12 mouse cellular contexts compared by ENCODE assay signal in genomic region chr1:126024518-126024917, GRCm38 (mm10).
DNase-seq lines count a peak whose midpoint lies in the region; ATAC-seq and TF ChIP-seq lines count a peak whose summit lies in the region.
"Had no signal": no experiment of that assay in that cellular context is flagged by ENCODE, and none has a peak within 500 bp of the region (broad histone marks: within the 10 kb centered on the region; RNA-seq: fewer than 3 reads in every experiment).

No protein-coding gene starts in this region.

- no peaks in the 10 kb centered on the region for H3K4me1 ChIP-seq in embryonic facial prominence, embryonic 14.5 days (ENCODE audit: control insufficient read depth, insufficient read depth, low read length)
- no peaks in the 10 kb centered on the region for H3K4me1 ChIP-seq in embryonic facial prominence, embryonic 10.5 days
- H3K4me1 ChIP-seq in hindbrain, postnatal 0 days (ENCODE audit: insufficient read depth, low read length) = no peaks in the 10 kb centered on the region
- H3K4me1 ChIP-seq in lung, postnatal 0 days (ENCODE audit: insufficient read depth, low read depth, low read length) = no peaks in the 10 kb centered on the region
- H3K4me1 ChIP-seq: embryonic facial prominence, embryonic 13.5 days; neural tube, embryonic 12.5 days had no signal

- 62% methylated on average over 6 of the region's 6 CpGs for WGBS in embryonic facial prominence, embryonic 14.5 days
- 89% methylated on average over 6 of the region's 6 CpGs for WGBS in embryonic facial prominence, embryonic 10.5 days
- 38% methylated on average over 6 of the region's 6 CpGs for WGBS in hindbrain, postnatal 0 days
- WGBS in lung, postnatal 0 days = 53% methylated on average over 6 of the region's 6 CpGs

- no peak overlapping the region for H3K9ac ChIP-seq in embryonic facial prominence, embryonic 14.5 days (ENCODE audit: low read depth, low read length)
- H3K9ac ChIP-seq in hindbrain, postnatal 0 days (replicated peaks; ENCODE audit: low read length) = no peak overlapping the region
- H3K9ac ChIP-seq in lung, postnatal 0 days (replicated peaks; ENCODE audit: low read depth) = no peak overlapping the region
- H3K9ac ChIP-seq: embryonic facial prominence, embryonic 13.5 days; neural tube, embryonic 12.5 days had no signal

- H3K27me3 ChIP-seq in embryonic facial prominence, embryonic 14.5 days (replicated peaks; ENCODE audit: control insufficient read depth, insufficient read depth, low read length) = no peaks in the 10 kb centered on the region
- H3K27me3 ChIP-seq in embryonic facial prominence, embryonic 10.5 days (replicated peaks; ENCODE audit: low read depth, poor library complexity, severe bottlenecking) = no peaks in the 10 kb centered on the region
- no peaks in the 10 kb centered on the region for H3K27me3 ChIP-seq in hindbrain, postnatal 0 days (ENCODE audit: insufficient read depth, low read length)
- H3K27me3 ChIP-seq in lung, postnatal 0 days (replicated peaks; ENCODE audit: insufficient read depth, low read length) = no peaks in the 10 kb centered on the region
- H3K27me3 ChIP-seq: embryonic facial prominence, embryonic 13.5 days; neural tube, embryonic 12.5 days had no signal

- peak; percentile 62 for DNase-seq in embryonic facial prominence, embryonic 14.5 days (ENCODE audit: low spot score)
- no peak for DNase-seq in embryonic facial prominence, embryonic 10.5 days (ENCODE audit: low spot score)
- peak; percentile 47 for DNase-seq in left cerebral cortex, adult 11 months (ENCODE audit: low spot score)
- DNase-seq in left cerebral cortex, adult 2 months (ENCODE audit: extremely low spot score in 1 of 2, low spot score in 2 of 2) = no peak
- peak; percentile 87 for DNase-seq in hindbrain, postnatal 0 days (ENCODE audit: low spot score)
- DNase-seq in right cerebral cortex, postnatal 10 days (ENCODE audit: low spot score in 2 of 2) = peak; percentile 70 to 84
- DNase-seq in lung, postnatal 0 days (ENCODE audit: low spot score) = no peak
- DNase-seq in urinary bladder, postnatal 10 days (ENCODE audit: low spot score) = no peak
- DNase-seq: B cell, adult 2 months had no signal

- intact Hi-C loops in left cerebral cortex, adult 2 months (cut with DNase I) = no loop called here

- H3K27ac ChIP-seq in embryonic facial prominence, embryonic 14.5 days (replicated peaks; ENCODE audit: low read depth, low read length) = no peak overlapping the region
- H3K27ac ChIP-seq in embryonic facial prominence, embryonic 10.5 days (replicated peaks) = no peak overlapping the region
- H3K27ac ChIP-seq in left cerebral cortex, adult 2 months = no peak overlapping the region
- peak overlapping the region; percentile 65; the same call in 1 of the 2 replicates for H3K27ac ChIP-seq in hindbrain, postnatal 0 days
- no peak overlapping the region for H3K27ac ChIP-seq in lung, postnatal 0 days (ENCODE audit: low read length)
- H3K27ac ChIP-seq: embryonic facial prominence, embryonic 13.5 days; macrophage; neural tube, embryonic 12.5 days had no signal

- no peak overlapping the region for H3K4me3 ChIP-seq in embryonic facial prominence, embryonic 14.5 days (ENCODE audit: low read depth, low read length)
- no peak overlapping the region for H3K4me3 ChIP-seq in embryonic facial prominence, embryonic 10.5 days
- H3K4me3 ChIP-seq in left cerebral cortex, adult 2 months = no peak overlapping the region
- no peak overlapping the region for H3K4me3 ChIP-seq in hindbrain, postnatal 0 days (ENCODE audit: low read length)
- H3K4me3 ChIP-seq in lung, postnatal 0 days (ENCODE audit: low read depth, low read length) = no peak overlapping the region
- H3K4me3 ChIP-seq: embryonic facial prominence, embryonic 13.5 days; neural tube, embryonic 12.5 days had no signal

- no peak overlapping the region for H3K4me2 ChIP-seq in embryonic facial prominence, embryonic 14.5 days (ENCODE audit: low read depth, low read length)
- H3K4me2 ChIP-seq in hindbrain, postnatal 0 days (ENCODE audit: low read depth, low read length) = no peak overlapping the region
- H3K4me2 ChIP-seq in lung, postnatal 0 days (replicated peaks; ENCODE audit: low read depth, low read length) = no peak overlapping the region
- H3K4me2 ChIP-seq: embryonic facial prominence, embryonic 13.5 days; neural tube, embryonic 12.5 days had no signal

- no peaks in the 10 kb centered on the region for H3K9me3 ChIP-seq in embryonic facial prominence, embryonic 14.5 days (ENCODE audit: control insufficient read depth, low read length)
- H3K9me3 ChIP-seq in embryonic facial prominence, embryonic 10.5 days = no peaks in the 10 kb centered on the region
- H3K9me3 ChIP-seq in hindbrain, postnatal 0 days (ENCODE audit: low read length) = no peaks in the 10 kb centered on the region
- no peaks in the 10 kb centered on the region for H3K9me3 ChIP-seq in lung, postnatal 0 days (ENCODE audit: low read length)
- H3K9me3 ChIP-seq: embryonic facial prominence, embryonic 13.5 days; neural tube, embryonic 12.5 days had no signal

- H3K36me3 ChIP-seq in embryonic facial prominence, embryonic 14.5 days (ENCODE audit: control insufficient read depth, insufficient read depth, low read length) = no peaks in the 10 kb centered on the region
- H3K36me3 ChIP-seq in embryonic facial prominence, embryonic 10.5 days (replicated peaks) = 0 out of 2 replicates have a peak, but pooled peaks cover 2% of the 10 kb centered on the region
- H3K36me3 ChIP-seq in hindbrain, postnatal 0 days (ENCODE audit: insufficient read depth, low read length) = no peaks in the 10 kb centered on the region
- H3K36me3 ChIP-seq in lung, postnatal 0 days (ENCODE audit: insufficient read depth, low read length) = peaks cover 33% of the 10 kb centered on the region; the same call in 1 of the 2 replicates
- H3K36me3 ChIP-seq: embryonic facial prominence, embryonic 13.5 days had no signal

- TF ChIP-seq CTCF in left cerebral cortex, adult 2 months (IDR thresholded peaks at IDR 0.05) = no peak
- no peak for TF ChIP-seq CTCF in hindbrain, postnatal 0 days (IDR thresholded peaks at IDR 0.05; ENCODE audit: low read depth)
- no peak for TF ChIP-seq CTCF in lung, postnatal 0 days (IDR thresholded peaks at IDR 0.05)

- TF ChIP-seq EP300 in lung, postnatal 0 days (IDR thresholded peaks at IDR 0.05) = no peak

- ATAC-seq in embryonic facial prominence, embryonic 14.5 days (ENCODE audit: low read depth) = no peak
- peak; percentile 91 for ATAC-seq in hindbrain, postnatal 0 days
- ATAC-seq in lung, postnatal 0 days = no peak

Comparison
In these comparisons a context has a peak if more than half of its experiments do, and no peak if none do; other contexts are left out.
1. DNase-seq: peak in embryonic facial prominence, embryonic 14.5 days (single experiment), left cerebral cortex, adult 11 months (single experiment), hindbrain, postnatal 0 days (single experiment) and right cerebral cortex, postnatal 10 days (2 of 2); none in embryonic facial prominence, embryonic 10.5 days (single experiment), left cerebral cortex, adult 2 months (0 of 2), lung, postnatal 0 days (single experiment) and urinary bladder, postnatal 10 days (single experiment).